Comparison of ENCODE assay signal across 1 mouse cellular context in genomic region chr5:43948748-43949275, GRCm38 (mm10).
TF ChIP-seq lines count a peak whose summit lies in the region.

No protein-coding gene starts in this region.

TF ChIP-seq in CH12.LX, 34 proteins besides CTCF, POLR2A, EP300 and RAD21 (continued from another document):
- TF ChIP-seq MAZ (IDR thresholded peaks at IDR 0.05; ENCODE audit: low read depth, low read length) (peak; percentile 24; the same call in 1 of the 2 replicates), BHLHE40 (IDR thresholded peaks at IDR 0.05; ENCODE audit: low read depth, low read length) (peak; percentile 81), ZKSCAN1 (IDR thresholded peaks at IDR 0.05; ENCODE audit: borderline replicate concordance, low read depth, low read length) (no peak), TBP (conservative IDR thresholded peaks at IDR 0.05; ENCODE audit: low read depth, low read length) (peak; percentile 59), ZC3H11A (IDR thresholded peaks at IDR 0.05; ENCODE audit: low read depth, low read length) (no peak), ETS1 (conservative IDR thresholded peaks at IDR 0.05; ENCODE audit: low read depth, low read length) (peak; percentile 79), NELFE (IDR thresholded peaks at IDR 0.05; ENCODE audit: low read depth, low read length) (peak; percentile 38; the same call in 1 of the 2 replicates), CHD1 (IDR thresholded peaks at IDR 0.05; ENCODE audit: low read depth, low read length) (0 out of 2 replicates have a peak, but pooled peaks have one; percentile 61), E2F4 (IDR thresholded peaks at IDR 0.05; ENCODE audit: insufficient replicate concordance, low read depth, low read length) (no peak), CHD2 (IDR thresholded peaks at IDR 0.05; ENCODE audit: low read length) (peak; percentile 90), MYC (IDR thresholded peaks at IDR 0.05; ENCODE audit: low read depth, low read length) (peak; percentile 64; the same call in 1 of the 2 replicates), MXI1 (IDR thresholded peaks at IDR 0.05; ENCODE audit: low read depth, low read length) (no peak; the same call in 1 of the 2 replicates), PAX5 (IDR thresholded peaks at IDR 0.05; ENCODE audit: low read length) (no peak), MEF2A (IDR thresholded peaks at IDR 0.05; ENCODE audit: borderline replicate concordance, low read depth, low read length) (peak; percentile 53)
